Mouse (Mus musculus): ENCODE results near the gene Adcyap1. TPM values are rescaled to one million over a fixed set of nuclear protein-coding genes. Genes with fewer than 3 reads are reported as not detected.

Adcyap1 gene
- 0.50 and 1.1 TPM in 2 replicates for polyA plus RNA-seq (2012; rRNA removed)
- polyA plus RNA-seq (2014; fragmentation: Nextera tagmentation; extraction: Ambion mirVana) = 1.2 and 1.5 TPM in 2 replicates

- Histone ChIP-seq H3K9ac (ENCODE audit: low read depth, low read length, severe bottlenecking) (no peak within 1 kb of the TSS), H3K27me3 (ENCODE audit: control insufficient read depth, insufficient read depth, low read length) (peaks cover 54% of the 10 kb centered on the region), H3K9me3 (ENCODE audit: control insufficient read depth, low read length) (no peaks in the 10 kb centered on the region), H3K36me3 (ENCODE audit: control insufficient read depth, insufficient read depth, low read length) (no peaks in the 10 kb centered on the region), H3K4me1 (ENCODE audit: control insufficient read depth, insufficient read depth, low read length) (peaks cover 14% of the 10 kb centered on the region; the same call in 1 of the 2 replicates), H3K4me3 (replicated peaks; ENCODE audit: low read length) (no peak within 1 kb of the TSS), H3K27ac (replicated peaks; ENCODE audit: low read depth, low read length) (no peak within 1 kb of the TSS), H3K4me2 (replicated peaks; ENCODE audit: low read depth, low read length, severe bottlenecking) (peak within 1 kb of the TSS; percentile 14; the same call in 1 of the 2 replicates)
- no peak for ATAC-seq (ENCODE audit: low FRiP score, low read depth)
- TF ChIP-seq POLR2A (IDR thresholded peaks at IDR 0.05; ENCODE audit: borderline replicate concordance, extremely low read depth, insufficient read depth, insufficient read length) = no peak
- WGBS = 29% methylated on average over 10 of the region's 10 CpGs
- no peak for DNase-seq (ENCODE audit: low spot score)
These were observed at the start of gene Adcyap1 for GRCm38 (mm10) chr17:93198717-93199116. Adcyap1 (plus strand) TSS chr17:93199017.

- H3K9ac ChIP-seq (ENCODE audit: low read depth, low read length, severe bottlenecking) = no peak overlapping the region
- no peaks in the 10 kb centered on the region for H3K27me3 ChIP-seq (ENCODE audit: control insufficient read depth, insufficient read depth, low read length)
- H3K4me3 ChIP-seq (replicated peaks; ENCODE audit: low read length) = no peak overlapping the region
- H3K4me2 ChIP-seq (replicated peaks; ENCODE audit: low read depth, low read length, severe bottlenecking) = no peak overlapping the region
- peak; percentile 73 for DNase-seq (ENCODE audit: low spot score)
- 25% methylated on average over 1 of the region's 1 CpGs for WGBS
- ATAC-seq (ENCODE audit: low FRiP score, low read depth) = peak; percentile 70
- no peaks in the 10 kb centered on the region for H3K36me3 ChIP-seq (ENCODE audit: control insufficient read depth, insufficient read depth, low read length)
- H3K9me3 ChIP-seq (ENCODE audit: control insufficient read depth, low read length) = no peaks in the 10 kb centered on the region
- H3K27ac ChIP-seq (replicated peaks; ENCODE audit: low read depth, low read length) = no peak overlapping the region
- no peaks in the 10 kb centered on the region for H3K4me1 ChIP-seq (ENCODE audit: control insufficient read depth, insufficient read depth, low read length)
- TF ChIP-seq POLR2A (IDR thresholded peaks at IDR 0.05; ENCODE audit: borderline replicate concordance, extremely low read depth, insufficient read depth, insufficient read length) = no peak
These were observed 40.5 kb upstream of the Adcyap1 start for GRCm38 (mm10) chr17:93158280-93158851.

GRCm38 (mm10) chr17:93169572-93169971 is 29.2 kb upstream of the Adcyap1 start:
- no peak overlapping the region for H3K4me2 ChIP-seq (replicated peaks; ENCODE audit: low read depth, low read length, severe bottlenecking)
- no peak overlapping the region for H3K4me3 ChIP-seq (replicated peaks; ENCODE audit: low read length)
- no peaks in the 10 kb centered on the region for H3K4me1 ChIP-seq (ENCODE audit: control insufficient read depth, insufficient read depth, low read length)
- TF ChIP-seq POLR2A (IDR thresholded peaks at IDR 0.05; ENCODE audit: borderline replicate concordance, extremely low read depth, insufficient read depth, insufficient read length) = no peak
- no peak overlapping the region for H3K9ac ChIP-seq (ENCODE audit: low read depth, low read length, severe bottlenecking)
- no peaks in the 10 kb centered on the region for H3K36me3 ChIP-seq (ENCODE audit: control insufficient read depth, insufficient read depth, low read length)
- no peak overlapping the region for H3K27ac ChIP-seq (replicated peaks; ENCODE audit: low read depth, low read length)
- no peak for DNase-seq (ENCODE audit: low spot score)
- no peak for ATAC-seq (ENCODE audit: low FRiP score, low read depth)
- no peaks in the 10 kb centered on the region for H3K9me3 ChIP-seq (ENCODE audit: control insufficient read depth, low read length)
- no peaks in the 10 kb centered on the region for H3K27me3 ChIP-seq (ENCODE audit: control insufficient read depth, insufficient read depth, low read length)

- H3K4me2 ChIP-seq (replicated peaks; ENCODE audit: low read depth, low read length, severe bottlenecking) = no peak overlapping the region
- no peak for TF ChIP-seq POLR2A (IDR thresholded peaks at IDR 0.05; ENCODE audit: borderline replicate concordance, extremely low read depth, insufficient read depth, insufficient read length)
- H3K4me1 ChIP-seq (ENCODE audit: control insufficient read depth, insufficient read depth, low read length) = peaks cover 1% of the 10 kb centered on the region; the same call in 1 of the 2 replicates
- ATAC-seq (ENCODE audit: low FRiP score, low read depth) (no peak), DNase-seq (ENCODE audit: low spot score) (peak; percentile 46)
- 35% methylated on average over 2 of the region's 2 CpGs for WGBS
- no peak overlapping the region for H3K9ac ChIP-seq (ENCODE audit: low read depth, low read length, severe bottlenecking)
- H3K36me3 ChIP-seq (ENCODE audit: control insufficient read depth, insufficient read depth, low read length) = no peaks in the 10 kb centered on the region
- no peak overlapping the region for H3K4me3 ChIP-seq (replicated peaks; ENCODE audit: low read length)
- peaks cover 37% of the 10 kb centered on the region for H3K27me3 ChIP-seq (ENCODE audit: control insufficient read depth, insufficient read depth, low read length)
- H3K9me3 ChIP-seq (ENCODE audit: control insufficient read depth, low read length) = no peaks in the 10 kb centered on the region
- H3K27ac ChIP-seq (replicated peaks; ENCODE audit: low read depth, low read length) = no peak overlapping the region
These were observed 2.0 kb upstream of the Adcyap1 start for GRCm38 (mm10) chr17:93196846-93197245.

GRCm38 (mm10) chr17:93198213-93198612 is 604 bp upstream of the Adcyap1 start:
- Histone ChIP-seq H3K4me2 (replicated peaks; ENCODE audit: low read depth, low read length, severe bottlenecking) (no peak overlapping the region), H3K4me3 (replicated peaks; ENCODE audit: low read length) (no peak overlapping the region), H3K27ac (replicated peaks; ENCODE audit: low read depth, low read length) (no peak overlapping the region), H3K9ac (ENCODE audit: low read depth, low read length, severe bottlenecking) (no peak overlapping the region), H3K9me3 (ENCODE audit: control insufficient read depth, low read length) (no peaks in the 10 kb centered on the region), H3K4me1 (ENCODE audit: control insufficient read depth, insufficient read depth, low read length) (peaks cover 12% of the 10 kb centered on the region; the same call in 1 of the 2 replicates), H3K27me3 (ENCODE audit: control insufficient read depth, insufficient read depth, low read length) (peaks cover 51% of the 10 kb centered on the region), H3K36me3 (ENCODE audit: control insufficient read depth, insufficient read depth, low read length) (no peaks in the 10 kb centered on the region)
- ATAC-seq (ENCODE audit: low FRiP score, low read depth) (no peak), DNase-seq (ENCODE audit: low spot score) (no peak)
- 9% methylated on average over 4 of the region's 4 CpGs for WGBS
- TF ChIP-seq POLR2A (IDR thresholded peaks at IDR 0.05; ENCODE audit: borderline replicate concordance, extremely low read depth, insufficient read depth, insufficient read length) = no peak
